Mouse (Mus musculus) left cerebral cortex, postnatal 25 days (tissue): ENCODE results near the gene Mctp2. TPM values are rescaled to one million over a fixed set of nuclear protein-coding genes. Genes with fewer than 3 reads are reported as not detected.

Experiments used
- DNase-seq, 2 experiments: peaks; one replicate each; pipeline ENCODE4 v3.0.0; 2022; ENCODE audit warnings: low spot score in 2 of 2, mixed read lengths in 1 of 2
- intact Hi-C: fragments of 180-260 bp; cut with DNase I; formaldehyde crosslinking; loops from one replicate; pipeline ENCODE4 v1.15.1; 2025
- total RNA-seq, 2 experiments: library from RNA; stranded (reverse); gene quantifications; 2 replicates each; pipeline ENCODE4 v1.2.3; 2021

The Mctp2 gene
- total RNA-seq, 2 experiments from 2014 or later, result 1.4 to 2.2 TPM

GRCm38 (mm10) chr7:72108639-72109399, 197.6 kb downstream of the Mctp2 start:
- intact Hi-C loops, result no loop called here
- no peak for DNase-seq

GRCm38 (mm10) chr7:72104170-72104569, 202.2 kb downstream of the Mctp2 start:
- intact Hi-C loops, result no loop called here

GRCm38 (mm10) chr7:72103654-72104053, 202.8 kb downstream of the Mctp2 start:
- intact Hi-C loops, result no loop called here
- DNase-seq, result no peak

More at GRCm38 (mm10) chr7:72104170-72104569, 202.2 kb downstream of the Mctp2 start:
- no peak for DNase-seq

- no peak for DNase-seq
- intact Hi-C loops, result no loop called here
Measured at GRCm38 (mm10) chr7:72100683-72101082, 205.7 kb downstream of the Mctp2 start.

GRCm38 (mm10) chr7:72098603-72099002, 207.8 kb downstream of the Mctp2 start:
- DNase-seq, result no peak
- intact Hi-C loops, result no loop called here

GRCm38 (mm10) chr7:72096973-72097372, 209.4 kb downstream of the Mctp2 start:
- intact Hi-C loops, result no loop called here
- no peak for DNase-seq

- DNase-seq, result no peak
- intact Hi-C loops, result no loop called here
Measured at GRCm38 (mm10) chr7:72096433-72096832, 210.0 kb downstream of the Mctp2 start.

- no peak for DNase-seq
- intact Hi-C loops, result no loop called here
Measured at GRCm38 (mm10) chr7:72089463-72090175, 216.8 kb downstream of the Mctp2 start.

- no peak for DNase-seq
- intact Hi-C loops, result no loop called here
Measured at GRCm38 (mm10) chr7:72080705-72081104, 225.7 kb downstream of the Mctp2 start.

GRCm38 (mm10) chr7:72078896-72079295, 227.5 kb downstream of the Mctp2 start:
- intact Hi-C loops, result no loop called here

GRCm38 (mm10) chr7:72071418-72072184, 234.8 kb downstream of the Mctp2 start:
- intact Hi-C loops, result no loop called here
- no peak for DNase-seq

More at GRCm38 (mm10) chr7:72078896-72079295, 227.5 kb downstream of the Mctp2 start:
- DNase-seq, result no peak

GRCm38 (mm10) chr7:72068454-72068853, 238.0 kb downstream of the Mctp2 start:
- intact Hi-C loops, result no loop called here
- DNase-seq, result no peak

GRCm38 (mm10) chr7:72066352-72066751, 240.1 kb downstream of the Mctp2 start:
- no peak for DNase-seq
- intact Hi-C loops, result no loop called here

- intact Hi-C loops, result no loop called here
- DNase-seq, result peak in 1 of 2 experiments; percentile 32
Measured at GRCm38 (mm10) chr7:72051759-72052158, 254.6 kb downstream of the Mctp2 start.

GRCm38 (mm10) chr7:72047588-72048585, 258.5 kb downstream of the Mctp2 start:
- peak; percentile 35 to 41 for DNase-seq
- intact Hi-C loops, result no loop called here
